ENCODE assay signal across 20 mouse cellular contexts in the genomic region with DNA sequence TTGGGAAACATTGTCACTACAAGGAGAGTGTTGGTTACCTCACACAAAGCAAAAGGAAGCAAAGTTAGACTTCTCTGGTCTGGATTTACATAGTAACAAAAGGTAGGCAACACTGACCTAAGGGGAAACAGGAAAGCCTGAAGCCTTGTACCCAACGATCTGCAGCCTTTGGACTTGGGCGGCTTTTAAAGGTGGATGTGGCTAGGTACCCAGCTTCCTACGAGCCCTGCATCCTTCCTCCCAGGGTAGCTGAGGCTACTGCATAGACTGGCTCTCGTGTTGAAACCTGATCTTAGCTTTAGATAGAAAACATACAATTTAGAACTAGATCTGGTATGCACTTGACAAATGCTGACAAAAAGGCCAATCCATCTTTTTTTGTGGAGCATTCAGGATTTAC. TPM values are rescaled to one million over a fixed set of nuclear protein-coding genes. Genes with fewer than 3 reads are reported as not detected.
DNase-seq lines count a peak whose midpoint lies in the region; ATAC-seq lines count a peak whose summit lies in the region.
"Had no signal": no experiment of that assay in that cellular context is flagged by ENCODE, and none has a peak within 500 bp of the region (broad histone marks: within the 10 kb centered on the region; RNA-seq: fewer than 3 reads in every experiment).

No protein-coding gene starts in this region.

- ATAC-seq in heart, embryonic 11.5 days (replicated peaks; ENCODE audit: insufficient number of reproducible peaks, low FRiP score, low TSS enrichment) = no peak
- ATAC-seq: activated CD4-positive, CD25-positive, alpha-beta regulatory T cell, adult 4 months; CD4-positive, CD25-positive, alpha-beta regulatory T cell, adult 4 months; Patski had no signal

- no peaks in the 10 kb centered on the region for H3K9me3 ChIP-seq in heart, embryonic 11.5 days (replicated peaks; ENCODE audit: control insufficient read depth, low read length)
- no peaks in the 10 kb centered on the region for H3K9me3 ChIP-seq in midbrain, embryonic 10.5 days (replicated peaks)

- no peak overlapping the region for H3K27ac ChIP-seq in heart, embryonic 11.5 days (ENCODE audit: low read depth, low read length)
- no peak overlapping the region for H3K27ac ChIP-seq in midbrain, embryonic 10.5 days (replicated peaks)

- H3K4me2 ChIP-seq in heart, embryonic 11.5 days = no peak overlapping the region

- DNase-seq in heart, adult 11 months = peak; percentile 75
- DNase-seq in 416B (ENCODE audit: low read depth) = peak; percentile 62
- DNase-seq in midbrain, embryonic 10.5 days (ENCODE audit: low spot score) = no peak
- DNase-seq: adrenal gland, adult 2 months; adrenal gland, adult 8-10 months; adrenal gland, postnatal 10 days; adrenal gland, postnatal 14 days; adrenal gland, postnatal 25 days; adrenal gland, postnatal 36 days; B cell, adult 2 months; cerebellum, adult 11 months; cerebellum, adult 11-12 months; cerebellum, adult 18-20 months; cerebellum, adult 2 months had no signal

- 68% methylated on average over 4 of the region's 4 CpGs for WGBS in heart, embryonic 11.5 days (ENCODE audit: insufficient replicate concordance)
- 57% methylated on average over 4 of the region's 4 CpGs for WGBS in midbrain, embryonic 10.5 days

- H3K27me3 ChIP-seq in heart, embryonic 11.5 days (ENCODE audit: control insufficient read depth, insufficient read depth, low read length) = no peaks in the 10 kb centered on the region
- peaks cover 16% of the 10 kb centered on the region; the same call in 1 of the 2 replicates for H3K27me3 ChIP-seq in midbrain, embryonic 10.5 days (ENCODE audit: low read depth, poor library complexity, severe bottlenecking)
- H3K27me3 ChIP-seq: CH12.LX, Patski had no signal

- H3K4me3 ChIP-seq in heart, embryonic 11.5 days (ENCODE audit: low read depth, low read length) = no peak overlapping the region
- no peak overlapping the region for H3K4me3 ChIP-seq in midbrain, embryonic 10.5 days

- H3K9ac ChIP-seq in heart, embryonic 11.5 days (ENCODE audit: low read depth, low read length) = no peak overlapping the region

- H3K4me1 ChIP-seq in heart, embryonic 11.5 days (ENCODE audit: control insufficient read depth, insufficient read depth, low read length) = peaks cover 4% of the 10 kb centered on the region; the same call in 1 of the 2 replicates
- peaks cover 34% of the 10 kb centered on the region for H3K4me1 ChIP-seq in midbrain, embryonic 10.5 days

- H3K36me3 ChIP-seq in heart, embryonic 11.5 days (ENCODE audit: control insufficient read depth, insufficient read depth, low read length) = no peaks in the 10 kb centered on the region
- H3K36me3 ChIP-seq in midbrain, embryonic 10.5 days = no peaks in the 10 kb centered on the region
- H3K36me3 ChIP-seq: G1E had no signal

RNA-seq across cellular contexts. Expression of gene Fndc3b, which starts 2.9 kb away (rescaled TPM):
- polyA plus RNA-seq in heart, embryonic 11.5 days (2014; fragmentation: Nextera tagmentation; extraction: Ambion mirVana) = 27.5 and 28.6 TPM in 2 replicates
- 11.3 and 11.4 TPM in 2 replicates for polyA plus RNA-seq in midbrain, embryonic 10.5 days (2016; fragmentation: Nextera tagmentation; extraction: Ambion mirVana)
- polyA plus RNA-seq: G1E had no signal
